ENCODE assay signal across 21 mouse cellular contexts in genomic region chr12:76817176-76817575, GRCm38 (mm10). TPM values are rescaled to one million over a fixed set of nuclear protein-coding genes. Genes with fewer than 3 reads are reported as not detected.
DNase-seq lines count a peak whose midpoint lies in the region; ATAC-seq and TF ChIP-seq lines count a peak whose summit lies in the region.
"Had no signal": no experiment of that assay in that cellular context is flagged by ENCODE, and none has a peak within 500 bp of the region (broad histone marks: within the 10 kb centered on the region; RNA-seq: fewer than 3 reads in every experiment).

No protein-coding gene starts in this region.

- H3K4me1 ChIP-seq in kidney, embryonic 16.5 days (ENCODE audit: insufficient read depth, low read length): peaks cover 18% of the 10 kb centered on the region
- peaks cover 47% of the 10 kb centered on the region for H3K4me1 ChIP-seq in E14TG2a.4 (replicated peaks; ENCODE audit: low read depth, low read length)
- peaks cover 4% of the 10 kb centered on the region; the same call in 1 of the 2 replicates for H3K4me1 ChIP-seq in embryonic facial prominence, embryonic 11.5 days (ENCODE audit: control insufficient read depth, insufficient read depth, low read length)

- DNase-seq in cerebellum, postnatal 4 days (ENCODE audit: low spot score in 2 of 2): no peak
- DNase-seq in kidney, adult 9 months: no peak
- no peak for DNase-seq in embryonic facial prominence, embryonic 11.5 days (ENCODE audit: low spot score)
- no peak for DNase-seq in urinary bladder, postnatal 4 days (ENCODE audit: low spot score in 2 of 2)
- no peak for DNase-seq in layer of hippocampus, postnatal 10 days (ENCODE audit: low spot score in 2 of 2)
- DNase-seq: gastrocnemius, postnatal 25 days; kidney, postnatal 25 days; midbrain, embryonic 14.5 days had no signal

- H3K27ac ChIP-seq in kidney, embryonic 16.5 days (ENCODE audit: low read length): peak overlapping the region; percentile 72; the same call in 1 of the 2 replicates
- H3K27ac ChIP-seq in embryonic facial prominence, embryonic 11.5 days (replicated peaks; ENCODE audit: low read depth, low read length): no peak overlapping the region
- H3K27ac ChIP-seq: hindbrain, embryonic 15.5 days; neural tube, embryonic 15.5 days had no signal

- no peaks in the 10 kb centered on the region for H3K9me3 ChIP-seq in kidney, embryonic 16.5 days (ENCODE audit: low read length)
- H3K9me3 ChIP-seq in E14TG2a.4 (ENCODE audit: low read length): no peaks in the 10 kb centered on the region
- H3K9me3 ChIP-seq in embryonic facial prominence, embryonic 11.5 days (replicated peaks; ENCODE audit: control insufficient read depth, low read length): no peaks in the 10 kb centered on the region
- H3K9me3 ChIP-seq: forebrain, embryonic 10.5 days; hindbrain, embryonic 15.5 days; limb, embryonic 15.5 days; neural tube, embryonic 15.5 days had no signal

- peak; percentile 15; the same call in 1 of the 2 replicates for ATAC-seq in cerebellum, adult (ENCODE audit: insufficient number of reproducible peaks, low FRiP score, low TSS enrichment)
- no peak for ATAC-seq in kidney, embryonic 16.5 days (ENCODE audit: low FRiP score, low TSS enrichment)
- no peak for ATAC-seq in embryonic facial prominence, embryonic 11.5 days (replicated peaks; ENCODE audit: insufficient number of reproducible peaks, low FRiP score, low TSS enrichment, low read depth)
- ATAC-seq: CD4-positive, CD25-positive, alpha-beta regulatory T cell, adult 4 months; intestine, postnatal 0 days had no signal

- no peaks in the 10 kb centered on the region for H3K36me3 ChIP-seq in kidney, embryonic 16.5 days (ENCODE audit: insufficient read depth, low read length)
- no peaks in the 10 kb centered on the region for H3K36me3 ChIP-seq in E14TG2a.4 (ENCODE audit: insufficient read depth, low read length)
- H3K36me3 ChIP-seq in embryonic facial prominence, embryonic 11.5 days (replicated peaks; ENCODE audit: control insufficient read depth, insufficient read depth, low read depth, low read length): no peaks in the 10 kb centered on the region
- H3K36me3 ChIP-seq: forebrain, embryonic 10.5 days; limb, embryonic 15.5 days had no signal

- no peak for TF ChIP-seq CTCF in E14TG2a.4 (conservative IDR thresholded peaks at IDR 0.05; ENCODE audit: low read length)

- 70% methylated on average over 4 of the region's 4 CpGs for WGBS in kidney, embryonic 16.5 days
- 46% methylated on average over 4 of the region's 4 CpGs for WGBS in embryonic facial prominence, embryonic 11.5 days

- H3K4me2 ChIP-seq in kidney, embryonic 16.5 days (replicated peaks; ENCODE audit: low read depth, low read length): no peak overlapping the region
- H3K4me2 ChIP-seq in embryonic facial prominence, embryonic 11.5 days (ENCODE audit: low read depth, low read length): no peak overlapping the region
- H3K4me2 ChIP-seq: hindbrain, embryonic 15.5 days; limb, embryonic 15.5 days; neural tube, embryonic 15.5 days had no signal

- H3K9ac ChIP-seq in kidney, embryonic 16.5 days (replicated peaks; ENCODE audit: low read length): no peak overlapping the region
- 0 out of 2 replicates have a peak overlapping the region, but pooled peaks have one; percentile 10 for H3K9ac ChIP-seq in embryonic facial prominence, embryonic 11.5 days (replicated peaks; ENCODE audit: low read length)
- H3K9ac ChIP-seq: hindbrain, embryonic 15.5 days; limb, embryonic 15.5 days; neural tube, embryonic 15.5 days had no signal

- H3K4me3 ChIP-seq in kidney, embryonic 16.5 days (ENCODE audit: low read length): no peak overlapping the region
- 0 out of 2 replicates have a peak overlapping the region, but pooled peaks have one; percentile 27 for H3K4me3 ChIP-seq in E14TG2a.4 (replicated peaks; ENCODE audit: low read length)
- no peak overlapping the region for H3K4me3 ChIP-seq in embryonic facial prominence, embryonic 11.5 days (ENCODE audit: low read depth, low read length)
- H3K4me3 ChIP-seq: forebrain, embryonic 10.5 days; hindbrain, embryonic 15.5 days; limb, embryonic 15.5 days; myocyte; neural tube, embryonic 15.5 days had no signal

- peaks cover 19% of the 10 kb centered on the region; the same call in 1 of the 2 replicates for H3K27me3 ChIP-seq in kidney, embryonic 16.5 days (ENCODE audit: insufficient read depth, low read length)
- H3K27me3 ChIP-seq in E14TG2a.4 (ENCODE audit: insufficient read depth, low read length): peaks cover 35% of the 10 kb centered on the region
- H3K27me3 ChIP-seq in embryonic facial prominence, embryonic 11.5 days (ENCODE audit: control insufficient read depth, insufficient read depth, low read length): peaks cover 10% of the 10 kb centered on the region
- H3K27me3 ChIP-seq: hindbrain, embryonic 15.5 days; neural tube, embryonic 15.5 days had no signal

RNA-seq across cellular contexts. Expression of gene Rab15, which starts 5.5 kb away (rescaled TPM):
- polyA plus RNA-seq in kidney, embryonic 16.5 days (2015; fragmentation: Nextera tagmentation; extraction: Ambion mirVana): 13.6 and 14.2 TPM in 2 replicates
- 11.5 and 14.3 TPM in 2 replicates for polyA plus RNA-seq in embryonic facial prominence, embryonic 11.5 days (2014; fragmentation: Nextera tagmentation; extraction: Ambion mirVana)
- 100 to 1,000 TPM; 111 to 131 TPM for total RNA-seq in layer of hippocampus, postnatal 10 days (2021)
- polyA plus RNA-seq: CD4-positive, CD25-positive, alpha-beta regulatory T cell, adult 4 months had no signal

RNA-seq across cellular contexts. Expression of gene Gpx2, which starts 21.8 kb away (rescaled TPM):
- 0.34 and 0.35 TPM in 2 replicates for polyA plus RNA-seq in kidney, embryonic 16.5 days (2015; fragmentation: Nextera tagmentation; extraction: Ambion mirVana)
- polyA plus RNA-seq in embryonic facial prominence, embryonic 11.5 days (2014; fragmentation: Nextera tagmentation; extraction: Ambion mirVana): 0.93 and 1.2 TPM in 2 replicates
- under 1 TPM; 0.25 to 0.76 TPM for total RNA-seq in layer of hippocampus, postnatal 10 days (2021)
- total RNA-seq: adrenal gland, adult 18-20 months; gastrocnemius, postnatal 25 days; MEL had no signal
- polyA plus RNA-seq: CD4-positive, CD25-positive, alpha-beta regulatory T cell, adult 4 months; heart, postnatal 0 days; hindbrain, embryonic 15.5 days; midbrain, embryonic 14.5 days; myocyte had no signal

RNA-seq across cellular contexts. Expression of gene Fntb, which starts 51.8 kb away (rescaled TPM):
- 42.9 and 46.7 TPM in 2 replicates for polyA plus RNA-seq in kidney, embryonic 16.5 days (2015; fragmentation: Nextera tagmentation; extraction: Ambion mirVana)
- polyA plus RNA-seq in embryonic facial prominence, embryonic 11.5 days (2014; fragmentation: Nextera tagmentation; extraction: Ambion mirVana): 44.6 and 47.7 TPM in 2 replicates
- 10 to 100 TPM; 23.8 to 23.9 TPM for total RNA-seq in layer of hippocampus, postnatal 10 days (2021)

RNA-seq across cellular contexts. Expression of gene Churc1, which starts 51.8 kb away (rescaled TPM):
- 134 and 149 TPM in 2 replicates for polyA plus RNA-seq in kidney, embryonic 16.5 days (2015; fragmentation: Nextera tagmentation; extraction: Ambion mirVana)
- polyA plus RNA-seq in embryonic facial prominence, embryonic 11.5 days (2014; fragmentation: Nextera tagmentation; extraction: Ambion mirVana): 69.8 and 87.6 TPM in 2 replicates
- 10 to 100 TPM; 45.2 to 49.4 TPM for total RNA-seq in layer of hippocampus, postnatal 10 days (2021)
